Mouse (Mus musculus): Measurements from ENCODE around the gene Dnmbp. TPM values are rescaled to one million over a fixed set of nuclear protein-coding genes. Genes with fewer than 3 reads are reported as not detected.

Dnmbp gene
- polyA plus RNA-seq, 1 experiment from 2014 or later: 11.9 TPM

Other genes with a start within 250 kb of the Dnmbp start
- 8.3 and 9.6 TPM in 2 replicates for gene Cutc, start 187.2 kb downstream of the Dnmbp start, polyA plus RNA-seq (2016; fragmentation: Nextera tagmentation; extraction: Ambion mirVana)
- gene Cox15, start 187.2 kb downstream of the Dnmbp start, polyA plus RNA-seq (2016; fragmentation: Nextera tagmentation; extraction: Ambion mirVana): 12.3 and 13.0 TPM in 2 replicates
- 0.45 TPM in 1 of 2 replicates, not detected in the other for gene Abcc2, start 158.0 kb downstream of the Dnmbp start, polyA plus RNA-seq (2016; fragmentation: Nextera tagmentation; extraction: Ambion mirVana)
- gene Cpn1, start 46.4 kb upstream of the Dnmbp start, polyA plus RNA-seq (2016; fragmentation: Nextera tagmentation; extraction: Ambion mirVana): 0.86 and 1.6 TPM in 2 replicates
- 0.09 TPM in 2 replicates for gene Cyp2c23, start 89.0 kb upstream of the Dnmbp start, polyA plus RNA-seq (2016; fragmentation: Nextera tagmentation; extraction: Ambion mirVana)
- 18.5 and 18.7 TPM in 2 replicates for gene Erlin1, start 129.6 kb upstream of the Dnmbp start, polyA plus RNA-seq (2016; fragmentation: Nextera tagmentation; extraction: Ambion mirVana)
- 36.3 and 37.4 TPM in 2 replicates for gene Chuk, start 167.3 kb upstream of the Dnmbp start, polyA plus RNA-seq (2016; fragmentation: Nextera tagmentation; extraction: Ambion mirVana)
- gene Cwf19l1, start 195.7 kb upstream of the Dnmbp start, polyA plus RNA-seq (2016; fragmentation: Nextera tagmentation; extraction: Ambion mirVana): 19.1 and 19.7 TPM in 2 replicates
- 63.0 and 64.0 TPM in 2 replicates for gene Bloc1s2, start 206.3 kb upstream of the Dnmbp start, polyA plus RNA-seq (2016; fragmentation: Nextera tagmentation; extraction: Ambion mirVana)

Data from heart, embryonic 12.5 days (tissue).